Mouse (Mus musculus) CH12.LX (cell line): Measurements from ENCODE around the gene Fgfr2.

ENCODE experiments used
- CTCF ChIP-seq, 2 experiments: IDR thresholded peaks in 1 of 2; conservative IDR thresholded peaks in 1 of 2; 2 replicates each; pipeline ENCODE4 v1.5.1; 2011 to 2012; ENCODE audit warnings: low read depth in 2 of 2, low read length in 2 of 2, improper control_type of control experiment in 1 of 2, inconsistent platforms in 1 of 2, mild to moderate bottlenecking in 1 of 2, moderate library complexity in 1 of 2
- EP300 ChIP-seq: IDR thresholded peaks from 2 replicates; pipeline ENCODE4 v1.6.1; 2011; ENCODE audit warnings: low read length, improper control_type of control experiment
- MAZ ChIP-seq: IDR thresholded peaks from 2 replicates; pipeline ENCODE4 v1.6.1; 2012; ENCODE audit warnings: low read depth, mild to moderate bottlenecking, inconsistent platforms, low read length, improper control_type of control experiment, moderate library complexity
- POLR2A ChIP-seq: IDR thresholded peaks from 2 replicates; pipeline ENCODE4 v1.6.1; 2011; ENCODE audit warnings: low read depth, mild to moderate bottlenecking, improper control_type of control experiment, low read length
- ZC3H11A ChIP-seq: IDR thresholded peaks from 2 replicates; pipeline ENCODE4 v1.6.1; 2012; ENCODE audit warnings: low read depth, mild to moderate bottlenecking, inconsistent platforms, low read length, improper control_type of control experiment

DNA sequence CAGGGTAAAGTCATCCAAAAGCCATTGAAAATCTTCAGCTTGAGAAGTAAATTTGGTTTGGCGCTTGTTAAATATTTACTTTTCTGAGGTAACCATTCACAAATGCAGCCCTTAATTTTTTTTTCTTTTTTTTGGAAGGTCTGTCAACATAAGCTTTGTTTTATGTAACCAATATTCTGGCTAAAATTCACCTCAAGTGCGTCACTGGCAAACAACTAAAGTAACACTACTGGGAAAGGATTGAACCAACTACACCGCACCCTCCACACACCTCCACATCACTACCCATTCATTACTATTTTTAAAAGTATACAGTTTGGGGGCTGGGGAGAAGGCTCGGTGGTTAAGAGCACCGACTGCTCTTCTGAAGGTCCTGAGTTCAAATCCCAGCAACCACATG is 548.5 kb downstream of the Fgfr2 start:
- TF ChIP-seq ZC3H11A (no peak), CTCF (conservative IDR thresholded peaks at IDR 0.05 in 1 of 2, IDR thresholded peaks at IDR 0.05 in 1 of 2; ENCODE audit: low read depth in 2 of 2, low read length in 2 of 2) (no peak), MAZ (no peak), EP300 (no peak), POLR2A (no peak)
